Mouse (Mus musculus) spleen, adult 2 months (tissue): ENCODE data around the gene Mroh7.

Experiments
- CTCF ChIP-seq: fragments of 200-500 bp; IDR thresholded peaks from 2 replicates; pipeline ENCODE4 v1.5.1; 2011; ENCODE audit warnings: mild to moderate bottlenecking, inconsistent platforms; ENCODE audit not compliant: insufficient read depth, insufficient read length, insufficient replicate concordance; ENCODE audit errors: extremely low read depth
- POLR2A ChIP-seq: fragments of 200-500 bp; IDR thresholded peaks from 2 replicates; pipeline ENCODE4 v1.6.1; 2011; ENCODE audit warnings: low read depth, low read length, inconsistent platforms

DNA sequence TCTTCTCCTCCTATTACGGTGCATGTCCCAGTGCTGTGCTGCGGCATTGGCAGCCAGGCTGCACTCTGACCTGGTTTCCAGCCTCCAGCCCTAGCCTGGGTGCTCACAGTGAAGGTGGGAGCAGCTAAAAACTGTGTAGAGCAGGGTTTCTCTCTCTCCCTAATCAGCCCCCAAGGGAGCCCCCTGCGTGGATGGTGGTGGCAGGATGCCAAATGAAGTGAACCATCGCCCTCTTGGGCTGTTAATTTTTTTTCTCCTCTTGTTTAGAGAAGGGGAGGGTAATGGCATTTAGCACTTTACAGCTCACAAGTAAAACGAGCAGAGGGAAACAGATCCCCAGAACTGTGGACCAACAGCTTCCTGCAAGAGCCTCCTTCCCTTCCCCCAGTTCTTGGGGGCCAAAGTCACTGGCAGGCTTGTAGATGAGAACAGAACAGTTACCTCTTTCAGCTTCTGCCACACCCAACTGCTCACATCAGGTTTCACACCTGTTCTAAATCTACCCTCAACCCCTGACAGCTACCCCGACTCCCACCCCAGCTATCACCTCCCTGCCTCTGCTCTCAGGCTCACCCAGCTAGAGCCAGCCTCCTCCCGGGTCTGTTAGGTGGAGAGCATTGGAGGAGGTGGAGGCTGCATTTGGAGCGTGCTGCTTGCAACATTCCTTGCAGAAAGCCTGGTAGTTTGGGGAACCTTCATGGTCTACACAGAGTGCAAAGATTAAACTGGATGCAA, 87.1 kb downstream of the Mroh7 start:
- TF ChIP-seq CTCF (no peak), POLR2A (no peak)
